Mouse (Mus musculus) cortical plate, adult 2 months (tissue): ENCODE data around the gene Spata31d1b.

Experiments
- CTCF ChIP-seq: fragments of 200-500 bp; IDR thresholded peaks from 2 replicates; pipeline ENCODE4 v1.5.1; 2011; ENCODE audit warnings: mild to moderate bottlenecking, control low read depth, low read length; ENCODE audit not compliant: insufficient read depth; ENCODE audit errors: extremely low read depth
- POLR2A ChIP-seq: fragments of 200-500 bp; IDR thresholded peaks from 2 replicates; pipeline ENCODE4 v1.6.1; 2011; ENCODE audit warnings: mild to moderate bottlenecking, low read length, control low read depth; ENCODE audit not compliant: insufficient read depth; ENCODE audit errors: extremely low read depth

DNA sequence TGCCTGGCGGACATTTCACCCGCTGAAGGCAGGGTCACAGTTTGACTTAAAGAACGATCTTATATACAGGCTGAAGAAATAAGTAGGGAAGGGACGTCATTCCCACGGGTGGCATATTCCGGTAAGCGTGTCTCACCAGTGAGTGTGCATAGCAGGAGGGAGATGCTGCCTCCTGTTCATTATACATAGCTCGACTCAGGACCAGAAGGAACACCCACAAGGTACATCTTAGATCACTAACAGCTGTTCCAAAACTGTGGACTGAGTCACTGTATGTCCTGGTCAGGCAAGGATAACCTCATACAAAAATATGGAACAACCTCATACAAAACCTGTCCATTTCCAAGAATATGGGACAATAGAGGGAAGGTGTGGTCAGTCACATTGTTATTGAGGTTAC lies 13.0 kb upstream of the Spata31d1b start:
- TF ChIP-seq POLR2A (no peak), CTCF (no peak)
